Mouse (Mus musculus) T-helper 2 cell (primary cell): Measurements from ENCODE around the gene Bhlhe41.

ENCODE experiments used
- in situ Hi-C: fragments of 300-600 bp; cut with MboI, MseI; formaldehyde crosslinking; loops from one replicate; pipeline ENCODE4 v1.15.1; 2025; ENCODE audit warnings: high pct_unique_total_duplicates

Bhlhe41 gene

GRCm38 (mm10) chr6:145846076-145846475, 19.3 kb downstream of the Bhlhe41 start:
- in situ Hi-C loops: no loop called here

- in situ Hi-C loops: no loop called here
These were observed 19.7 kb downstream of the Bhlhe41 start for GRCm38 (mm10) chr6:145845611-145846010.

- in situ Hi-C loops: no loop called here
These were observed 30.0 kb downstream of the Bhlhe41 start for GRCm38 (mm10) chr6:145835359-145835758.

GRCm38 (mm10) chr6:145832927-145833326, 32.4 kb downstream of the Bhlhe41 start:
- in situ Hi-C loops: no loop called here

GRCm38 (mm10) chr6:145830617-145831016, 34.7 kb downstream of the Bhlhe41 start:
- in situ Hi-C loops: no loop called here

GRCm38 (mm10) chr6:145830117-145830516, 35.2 kb downstream of the Bhlhe41 start:
- in situ Hi-C loops: no loop called here

GRCm38 (mm10) chr6:145829062-145829835, 36.1 kb downstream of the Bhlhe41 start:
- in situ Hi-C loops: loop anchor here (5.0 kb wide), 1 partner anchor 448 kb away; no protein-coding TSS in a partner anchor

- in situ Hi-C loops: loop anchor here (5.0 kb wide), 1 partner anchor 451 kb away; no protein-coding TSS in a partner anchor
These were observed 39.1 kb downstream of the Bhlhe41 start for GRCm38 (mm10) chr6:145826305-145826704.

GRCm38 (mm10) chr6:145823588-145824234, 41.6 kb downstream of the Bhlhe41 start:
- in situ Hi-C loops: no loop called here

- in situ Hi-C loops: no loop called here
These were observed 42.3 kb downstream of the Bhlhe41 start for GRCm38 (mm10) chr6:145823103-145823502.

- in situ Hi-C loops: no loop called here
These were observed 43.1 kb downstream of the Bhlhe41 start for GRCm38 (mm10) chr6:145822218-145822617.

GRCm38 (mm10) chr6:145819151-145819550, 46.2 kb downstream of the Bhlhe41 start:
- in situ Hi-C loops: no loop called here

- in situ Hi-C loops: no loop called here
These were observed 50.2 kb downstream of the Bhlhe41 start for GRCm38 (mm10) chr6:145815200-145815599.

- in situ Hi-C loops: no loop called here
These were observed 54.2 kb downstream of the Bhlhe41 start for GRCm38 (mm10) chr6:145811174-145811573.

- in situ Hi-C loops: no loop called here
These were observed 55.3 kb downstream of the Bhlhe41 start for GRCm38 (mm10) chr6:145810015-145810414.

GRCm38 (mm10) chr6:145809566-145809965, 55.8 kb downstream of the Bhlhe41 start:
- in situ Hi-C loops: no loop called here
